Mouse (Mus musculus): ENCODE results near the gene Pcid2.
"Not testable (repeated sequence)": the region's sequence is repeated elsewhere in the genome, so short reads cannot be mapped to it uniquely, and the experiment has no call there.

The Pcid2 gene

GRCm38 (mm10) chr8:13075579-13075978 is 29.7 kb downstream of the Pcid2 start:
- DNase-seq (ENCODE audit: low spot score): not testable (repeated sequence)

- DNase-seq (ENCODE audit: low spot score): no peak
These were observed 30.2 kb downstream of the Pcid2 start for GRCm38 (mm10) chr8:13075044-13075443.

- no peak for DNase-seq (ENCODE audit: low spot score)
These were observed 32.0 kb downstream of the Pcid2 start for GRCm38 (mm10) chr8:13073255-13073654.

- no peak for DNase-seq (ENCODE audit: low spot score)
These were observed 42.1 kb downstream of the Pcid2 start for GRCm38 (mm10) chr8:13063112-13063511.

GRCm38 (mm10) chr8:13060441-13061150 is 44.7 kb downstream of the Pcid2 start, which contains the start of gene Proz:
TSS of gene Proz (plus strand) at chr8:13060914.
- no peak for DNase-seq (ENCODE audit: low spot score)

GRCm38 (mm10) chr8:13057351-13057750 is 47.9 kb downstream of the Pcid2 start:
- DNase-seq (ENCODE audit: low spot score): no peak

- no peak for DNase-seq (ENCODE audit: low spot score)
These were observed 54.7 kb downstream of the Pcid2 start for GRCm38 (mm10) chr8:13050550-13050949.

- DNase-seq (ENCODE audit: low spot score): no peak
These were observed 57.6 kb downstream of the Pcid2 start for GRCm38 (mm10) chr8:13047652-13048051.

GRCm38 (mm10) chr8:13041459-13041858 is 63.8 kb downstream of the Pcid2 start:
- no peak for DNase-seq (ENCODE audit: low spot score)

- DNase-seq (ENCODE audit: low spot score): no peak
These were observed 66.2 kb downstream of the Pcid2 start for GRCm38 (mm10) chr8:13039054-13039453.

- DNase-seq (ENCODE audit: low spot score): no peak
These were observed 67.7 kb downstream of the Pcid2 start for GRCm38 (mm10) chr8:13037569-13037968.

- DNase-seq (ENCODE audit: low spot score): no peak
These were observed 68.2 kb downstream of the Pcid2 start, which contains the start of gene F10 for GRCm38 (mm10) chr8:13037015-13037414. TSS of gene F10 (plus strand) at chr8:13037308.

GRCm38 (mm10) chr8:13036346-13036812 is 68.9 kb downstream of the Pcid2 start:
- no peak for DNase-seq (ENCODE audit: low spot score)

- no peak for DNase-seq (ENCODE audit: low spot score)
These were observed 76.8 kb downstream of the Pcid2 start for GRCm38 (mm10) chr8:13028482-13028881.

- DNase-seq (ENCODE audit: low spot score): no peak
These were observed 77.6 kb downstream of the Pcid2 start for GRCm38 (mm10) chr8:13027615-13028014.
